Mouse (Mus musculus) right cerebral cortex, adult 18-20 months (tissue): ENCODE data around the gene Ttll12.

Experiments used
- DNase-seq: peaks from one replicate; pipeline ENCODE4 v3.0.0; 2022; ENCODE audit warnings: mixed read lengths

Ttll12 gene

DNA sequence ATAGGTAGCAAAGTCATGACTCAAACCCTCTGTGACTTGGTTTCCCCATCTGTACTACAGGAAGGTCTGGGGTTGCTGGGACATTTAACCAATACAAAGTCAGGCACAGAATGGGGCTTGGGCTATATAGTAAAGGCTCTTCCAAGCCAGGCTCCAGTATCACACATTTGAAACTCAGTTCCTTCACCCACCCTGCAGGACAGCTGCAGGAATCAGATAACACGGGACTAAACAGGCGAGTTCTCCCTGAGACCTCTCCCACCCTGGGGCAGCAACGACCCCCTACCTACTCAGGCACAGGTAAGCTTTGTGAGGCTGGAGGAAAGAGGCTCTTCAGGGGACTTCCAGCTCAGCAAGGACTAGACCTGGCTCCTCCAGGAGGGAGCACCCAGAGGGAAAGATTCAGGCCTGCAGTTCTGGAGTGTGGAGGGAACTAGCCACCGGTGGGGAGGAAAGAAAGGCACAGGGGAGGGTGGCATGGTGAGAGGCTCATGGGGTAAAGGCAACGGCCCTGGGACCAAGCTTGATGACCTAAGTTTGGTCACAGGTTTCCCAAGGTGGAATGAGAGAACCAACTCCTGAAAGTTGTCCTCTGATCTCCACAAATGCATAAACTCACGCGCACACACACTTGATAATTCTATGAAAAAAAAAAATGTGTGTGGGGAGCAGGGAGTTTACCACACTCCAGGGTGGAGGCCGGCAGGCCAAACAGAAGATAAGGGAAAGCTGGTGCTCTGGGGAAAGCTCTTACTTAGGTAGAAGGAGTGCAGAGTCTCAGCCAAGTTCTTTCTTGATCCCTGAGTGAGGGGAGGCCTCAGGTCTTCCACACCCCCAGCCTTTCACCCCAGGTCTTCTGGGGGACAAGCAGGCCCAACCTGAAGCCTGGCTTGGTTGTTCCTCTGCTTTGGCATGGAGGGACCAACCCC is 2.4 kb downstream of the Ttll12 start:
- DNase-seq = no peak

DNA sequence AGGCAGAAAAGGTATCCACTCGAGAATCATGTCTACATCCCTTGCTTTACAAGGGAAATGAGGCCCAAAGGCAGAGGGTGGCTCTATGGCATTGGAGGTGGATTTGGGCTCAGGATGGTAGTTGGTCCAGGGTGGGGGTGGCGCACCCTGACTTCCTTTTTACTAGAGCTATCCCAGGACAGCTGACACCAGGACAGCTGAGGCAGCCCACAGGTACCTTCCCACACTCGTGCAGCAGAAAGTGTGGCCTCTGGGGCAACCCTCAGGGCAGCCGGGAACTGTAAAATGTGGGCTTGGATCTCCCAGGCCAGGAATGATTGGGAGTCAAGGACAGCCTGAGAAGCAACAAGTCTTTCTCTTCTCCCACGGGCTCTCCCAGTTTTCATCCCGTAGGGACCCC is 3.2 kb downstream of the Ttll12 start:
- no peak for DNase-seq

DNA sequence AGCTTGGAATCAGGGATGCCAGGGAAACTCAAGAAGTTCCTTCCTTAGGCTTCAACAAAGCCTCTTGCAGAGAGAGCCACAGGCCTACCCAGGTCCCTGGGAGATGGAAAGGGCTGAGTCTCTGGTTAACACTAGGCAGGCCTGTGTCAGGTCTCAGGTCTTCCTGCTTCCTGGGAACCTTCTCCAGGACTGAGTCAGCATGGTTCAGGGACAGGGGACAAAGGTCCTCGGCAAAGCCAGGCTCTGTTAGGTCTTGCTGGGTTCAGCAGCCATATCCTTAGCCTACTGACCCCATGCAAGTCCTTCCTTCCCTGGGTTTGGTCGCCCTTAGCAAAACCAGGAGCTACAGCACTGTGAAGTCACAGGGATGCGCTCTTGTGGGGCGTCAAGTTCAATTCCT is 4.1 kb downstream of the Ttll12 start:
- no peak for DNase-seq

DNA sequence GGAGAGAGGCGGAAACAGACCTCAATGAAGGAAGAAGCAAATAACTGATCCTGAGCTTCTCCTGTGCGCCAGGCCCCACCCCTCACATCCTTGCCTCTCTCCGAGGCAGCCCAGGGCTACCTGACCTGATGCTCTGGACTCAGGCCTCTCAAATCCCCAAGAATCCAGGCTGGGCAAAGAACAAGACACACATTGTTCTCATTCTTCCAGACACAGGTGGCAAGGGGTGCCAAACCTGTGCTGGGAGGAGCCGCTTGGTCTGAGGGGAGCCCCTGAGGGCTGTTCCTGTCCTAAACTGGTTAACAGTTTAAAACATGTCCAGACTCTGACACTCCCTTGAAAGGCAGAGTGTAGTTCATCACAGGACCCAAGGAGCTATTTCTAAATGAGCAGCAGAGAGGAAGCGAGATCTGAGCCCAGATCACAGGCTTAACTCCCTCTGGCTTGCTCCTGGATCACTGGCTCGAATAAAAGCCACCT is 10.2 kb downstream of the Ttll12 start:
- DNase-seq = no peak

DNA sequence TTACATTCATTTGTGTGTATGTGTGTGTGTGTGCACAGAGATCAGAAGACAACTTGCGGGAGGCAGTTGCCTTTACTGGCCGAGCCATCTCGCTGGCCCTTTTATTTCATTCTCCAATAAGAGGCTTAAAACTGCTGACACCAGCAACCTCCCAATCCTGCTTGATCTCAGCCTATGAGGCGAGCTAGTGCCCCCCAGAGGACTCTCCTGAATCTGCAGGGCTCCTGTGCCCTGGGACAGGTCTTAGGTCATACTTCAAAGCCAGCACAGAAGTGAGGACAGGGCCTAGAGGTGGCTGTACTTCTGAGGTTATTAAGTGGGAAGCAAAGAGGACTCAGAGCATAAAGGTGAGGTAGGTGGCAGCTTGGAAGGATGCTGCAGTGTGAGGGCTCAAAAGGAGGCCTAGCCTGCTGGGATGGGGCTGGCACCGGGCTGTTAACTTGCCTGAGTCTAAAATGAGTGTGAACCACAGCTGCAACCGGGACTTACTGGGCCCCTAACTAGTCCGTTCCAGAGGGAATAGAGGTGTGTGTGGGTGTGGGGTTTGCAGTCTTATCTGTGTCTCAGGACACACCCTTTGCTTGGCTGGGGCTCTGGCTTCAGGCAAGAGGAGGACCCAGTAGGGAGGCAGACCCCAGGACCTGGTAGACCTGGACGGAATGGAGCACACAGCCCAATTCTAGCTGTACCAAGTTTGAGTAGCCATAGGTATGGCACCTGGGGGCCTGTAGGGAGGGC is 11.4 kb downstream of the Ttll12 start:
- no peak for DNase-seq

DNA sequence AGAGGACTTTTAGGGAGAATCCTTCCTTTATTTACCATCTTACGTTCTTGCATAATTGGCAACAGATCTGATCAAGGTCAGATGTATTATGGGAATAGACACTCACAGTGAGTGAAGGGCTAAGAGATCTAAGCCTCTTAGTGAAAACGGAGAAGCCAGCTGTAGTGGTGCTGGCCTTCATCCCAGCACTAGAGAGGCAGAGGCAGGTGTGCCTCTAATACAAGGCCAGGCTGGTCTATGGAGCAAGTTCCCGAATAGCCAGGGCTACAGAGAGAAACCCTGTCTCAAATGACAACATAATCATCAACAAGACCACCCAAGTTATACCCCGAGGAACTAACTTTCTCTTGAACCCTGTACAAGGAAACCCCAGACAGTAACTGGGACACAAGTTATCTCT is 12.0 kb downstream of the Ttll12 start:
- DNase-seq = no peak

DNA sequence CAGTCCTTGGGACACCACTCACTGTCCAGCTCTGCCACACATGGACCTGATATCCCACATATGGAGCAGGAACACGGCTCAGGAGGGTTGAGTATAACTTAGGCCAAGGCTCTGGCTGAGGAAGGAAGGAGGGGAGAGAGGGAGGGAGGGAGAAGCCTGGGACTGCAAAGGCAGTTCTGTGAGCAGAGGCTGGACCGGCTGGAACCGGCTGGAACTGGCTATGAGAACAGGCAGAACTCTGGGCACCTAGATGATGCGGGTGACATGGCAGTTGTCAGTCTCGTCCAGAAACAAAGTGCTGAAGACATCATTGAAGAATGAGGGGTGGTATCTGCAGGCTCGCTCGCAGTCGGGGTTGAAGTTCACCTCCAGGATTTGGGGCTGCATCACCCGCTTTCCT is 18.3 kb downstream of the Ttll12 start:
- DNase-seq = no peak

DNA sequence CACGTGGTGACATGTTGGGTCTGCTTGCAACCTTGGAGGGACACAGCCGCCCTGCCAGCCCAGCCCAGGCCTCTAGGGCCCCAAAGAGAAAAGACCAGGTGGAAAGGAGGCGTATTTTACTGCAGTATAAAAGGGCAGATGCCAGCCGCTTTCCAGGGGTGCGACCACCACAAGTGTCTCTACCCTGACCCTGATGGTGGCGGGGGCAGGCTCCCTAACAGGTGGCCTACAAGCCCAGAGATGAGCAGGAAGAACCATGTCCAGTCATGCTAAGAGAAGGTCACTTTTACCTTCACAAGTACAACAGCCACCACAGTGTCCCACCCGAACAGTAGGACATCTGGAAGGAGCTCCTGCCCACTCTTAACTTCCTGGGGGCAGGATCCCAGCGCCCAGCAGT is 19.4 kb downstream of the Ttll12 start:
- no peak for DNase-seq

DNA sequence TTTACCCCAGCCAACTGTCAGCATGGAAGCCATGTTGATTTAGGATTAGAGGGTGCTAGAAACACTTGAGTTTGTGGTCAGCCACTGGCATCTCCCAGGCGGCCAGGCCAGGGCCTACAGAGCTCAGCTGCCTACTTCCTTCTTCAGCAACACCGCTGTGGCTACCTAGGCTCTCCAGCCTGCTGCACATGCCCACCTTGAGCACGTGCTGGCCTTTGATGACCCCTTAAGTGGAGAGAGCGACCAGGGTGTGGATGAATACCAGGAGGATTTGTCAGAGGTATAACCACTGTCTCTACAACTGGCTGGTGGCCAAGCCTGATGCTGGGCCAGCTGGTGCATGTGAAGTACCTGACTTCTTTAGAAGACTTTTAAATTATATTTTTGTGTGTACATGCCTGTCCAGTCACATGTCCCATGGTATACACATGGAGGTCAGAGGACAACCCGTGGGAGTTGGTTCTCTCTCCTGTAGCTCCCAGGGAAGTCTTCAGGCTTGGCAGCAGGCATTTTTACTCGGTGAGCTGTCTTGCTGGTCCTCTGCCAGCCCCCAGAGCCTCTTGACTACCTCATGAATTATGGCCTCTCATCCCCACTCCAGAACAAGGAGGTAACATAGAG is 20.1 kb downstream of the Ttll12 start:
- no peak for DNase-seq

DNA sequence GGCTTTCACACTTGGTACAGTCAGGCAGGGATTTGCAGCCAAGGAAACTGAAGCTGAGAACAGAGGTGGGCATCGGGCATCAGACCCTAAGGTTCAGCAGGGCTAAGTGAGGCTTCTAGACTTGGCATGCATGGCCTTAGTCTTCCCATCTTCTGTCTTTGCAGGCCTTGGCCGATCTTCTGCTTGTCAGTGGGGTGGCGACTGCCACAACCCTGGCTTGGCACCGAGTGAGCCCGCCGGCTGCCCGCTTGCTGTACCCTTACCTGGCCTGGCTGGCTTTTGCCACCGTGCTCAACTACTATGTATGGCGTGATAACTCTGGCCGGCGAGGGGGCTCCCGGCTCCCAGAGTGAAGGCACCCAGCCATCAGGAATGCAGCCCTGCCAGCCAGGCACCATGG is 21.4 kb downstream of the Ttll12 start:
- DNase-seq = no peak

DNA sequence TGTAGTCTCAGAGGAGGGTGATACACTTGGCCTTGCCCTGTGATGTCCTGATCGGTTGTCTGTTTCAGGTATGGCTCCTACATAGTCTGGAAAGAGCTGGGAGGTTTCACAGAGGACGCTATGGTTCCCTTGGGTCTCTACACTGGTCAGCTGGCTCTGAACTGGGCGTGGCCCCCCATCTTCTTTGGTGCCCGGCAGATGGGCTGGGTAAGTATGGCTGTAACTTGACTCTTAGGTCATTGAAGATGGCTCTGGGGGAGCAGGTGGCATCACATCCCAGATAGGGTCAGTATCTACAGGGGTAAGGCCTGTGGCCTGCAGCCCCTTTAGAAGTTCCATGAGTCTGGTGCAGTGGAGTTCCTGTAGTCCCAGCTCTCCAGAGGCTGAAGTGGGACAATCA is 22.8 kb downstream of the Ttll12 start:
- DNase-seq = no peak

DNA sequence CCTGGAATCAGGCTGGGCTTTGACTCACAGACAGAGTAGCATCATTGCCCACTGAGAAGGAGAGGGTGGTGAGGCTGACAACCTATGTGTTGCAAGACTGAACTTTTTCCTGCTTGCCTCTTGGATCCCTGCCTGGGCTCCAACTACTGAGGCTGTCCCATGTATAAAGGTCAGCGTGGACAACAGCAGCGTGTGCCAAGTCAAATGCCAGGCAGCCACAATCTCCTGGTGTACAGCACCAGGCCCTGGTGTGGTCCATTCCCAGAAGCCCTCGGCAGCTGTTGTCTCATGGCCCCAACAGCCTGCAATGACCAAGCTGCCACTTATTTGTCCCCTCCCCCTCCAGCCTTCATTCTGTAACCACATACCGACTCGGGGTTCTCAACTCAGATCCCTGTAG is 23.3 kb downstream of the Ttll12 start:
- DNase-seq = no peak

DNA sequence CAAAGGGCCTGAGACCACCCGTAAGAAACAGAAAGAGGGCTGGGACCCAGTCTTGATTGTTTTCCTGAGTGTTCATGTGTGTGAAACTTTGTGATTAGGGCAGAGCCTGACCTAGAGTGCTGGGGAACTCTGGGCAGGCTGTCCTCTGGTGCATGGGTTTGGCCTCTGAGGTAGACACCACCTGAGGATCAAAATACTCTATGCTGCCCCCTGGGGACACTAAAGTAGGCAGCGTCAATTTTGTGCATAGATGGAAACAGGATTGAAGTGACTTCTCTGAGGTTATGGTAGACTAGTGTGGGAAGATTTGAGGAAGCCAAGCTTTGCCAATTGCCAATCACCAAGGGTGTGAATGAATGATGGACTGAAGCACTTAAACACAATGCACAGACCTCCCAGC is 24.3 kb downstream of the Ttll12 start:
- no peak for DNase-seq

DNA sequence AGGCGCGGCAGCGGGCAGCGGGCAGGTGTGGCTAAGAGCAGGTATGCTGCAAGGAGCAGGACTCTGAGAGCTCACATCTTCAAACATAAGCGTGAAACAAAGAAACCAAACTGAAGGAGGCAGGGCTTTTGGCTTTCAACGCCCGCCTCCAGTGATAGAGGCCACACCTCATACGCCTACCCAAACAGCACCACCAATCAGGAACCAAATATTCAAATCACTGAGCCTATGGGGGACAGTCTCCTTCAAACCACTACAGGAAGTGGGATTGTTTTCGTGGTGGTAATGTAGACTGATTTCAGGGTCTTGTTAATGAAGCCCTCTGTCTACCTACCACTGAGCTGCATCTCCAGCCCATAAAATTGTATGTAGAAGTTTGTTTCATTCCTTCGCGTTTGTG is 25.3 kb downstream of the Ttll12 start:
- DNase-seq = no peak

DNA sequence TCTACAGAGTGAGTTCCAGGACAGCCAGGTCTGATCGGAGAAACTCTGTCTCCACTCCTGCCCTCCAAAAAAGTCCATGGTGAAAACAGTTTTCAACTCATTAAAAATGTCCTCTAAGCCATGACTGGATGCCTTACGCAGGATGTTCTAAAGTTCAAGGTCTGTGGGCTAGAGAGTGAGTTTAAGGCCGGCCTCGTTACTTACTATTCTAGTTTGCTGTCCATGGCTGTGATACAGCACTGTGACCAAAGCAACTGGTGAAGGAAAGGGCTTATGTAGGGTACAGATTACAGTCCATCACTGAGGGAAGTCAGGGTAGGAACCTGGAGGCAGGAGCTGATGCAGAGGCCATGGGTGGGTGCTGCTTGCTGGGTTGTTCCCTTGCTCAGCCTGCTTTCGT is 26.4 kb downstream of the Ttll12 start:
- DNase-seq = no peak

DNA sequence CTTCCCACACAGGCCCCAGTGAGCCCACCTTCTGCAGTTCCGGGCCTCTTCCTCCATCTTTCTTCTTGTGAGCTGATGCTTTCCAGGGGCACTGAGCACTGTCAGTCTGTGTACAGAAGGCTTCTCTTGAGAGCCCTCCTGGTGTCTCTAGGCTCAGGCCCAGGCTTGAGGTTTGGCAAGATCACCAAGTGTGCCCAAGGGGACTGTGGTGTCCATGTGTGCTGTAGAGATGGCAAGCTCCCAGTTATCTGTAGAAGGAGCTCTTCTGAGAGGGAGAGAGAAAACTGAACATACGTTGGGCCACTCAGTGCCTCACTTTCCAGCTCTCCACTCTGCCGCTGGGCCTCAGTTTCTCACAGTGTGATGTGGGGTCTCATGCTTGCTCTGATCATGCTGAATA is 27.2 kb downstream of the Ttll12 start:
- no peak for DNase-seq

DNA sequence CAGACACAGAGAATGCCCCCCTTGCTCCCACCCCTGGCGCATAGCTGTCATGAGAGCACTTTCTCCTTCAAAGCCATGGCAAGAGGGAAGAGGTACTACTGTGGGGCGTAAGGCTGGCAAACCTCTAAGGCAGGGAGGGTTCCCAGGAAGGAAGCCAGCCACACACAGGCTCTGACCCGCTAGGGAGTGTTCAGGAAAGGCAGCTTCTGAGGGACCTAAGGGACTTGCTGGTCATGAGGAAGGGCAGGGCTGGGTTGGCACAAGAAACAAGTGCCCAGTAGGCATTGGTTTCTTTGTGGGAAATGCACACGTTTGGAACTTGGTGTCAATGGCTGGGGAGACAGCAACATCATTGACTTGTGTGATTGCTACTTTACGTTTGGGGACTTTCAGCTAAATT is 29.0 kb downstream of the Ttll12 start:
- DNase-seq = no peak

DNA sequence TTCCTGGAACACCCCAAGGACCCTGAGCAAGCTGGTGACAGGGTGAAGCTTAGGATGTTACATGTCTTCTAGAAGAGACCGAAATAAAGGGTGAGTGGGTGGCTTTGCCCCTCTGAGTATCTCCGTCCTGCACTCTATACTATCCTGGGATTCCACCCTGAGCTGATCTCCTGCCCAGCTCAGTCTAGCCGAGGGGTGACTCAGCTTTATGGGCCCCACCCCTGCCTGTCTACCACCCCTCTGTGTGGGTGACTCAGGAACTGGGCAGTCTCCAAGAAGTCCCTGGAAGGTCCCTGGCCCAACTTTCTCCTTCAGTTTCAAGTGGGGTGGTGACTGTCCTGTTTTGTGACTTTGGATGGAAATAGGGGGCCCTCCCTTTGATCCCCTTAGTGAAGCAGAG is 29.5 kb downstream of the Ttll12 start:
- DNase-seq = no peak

DNA sequence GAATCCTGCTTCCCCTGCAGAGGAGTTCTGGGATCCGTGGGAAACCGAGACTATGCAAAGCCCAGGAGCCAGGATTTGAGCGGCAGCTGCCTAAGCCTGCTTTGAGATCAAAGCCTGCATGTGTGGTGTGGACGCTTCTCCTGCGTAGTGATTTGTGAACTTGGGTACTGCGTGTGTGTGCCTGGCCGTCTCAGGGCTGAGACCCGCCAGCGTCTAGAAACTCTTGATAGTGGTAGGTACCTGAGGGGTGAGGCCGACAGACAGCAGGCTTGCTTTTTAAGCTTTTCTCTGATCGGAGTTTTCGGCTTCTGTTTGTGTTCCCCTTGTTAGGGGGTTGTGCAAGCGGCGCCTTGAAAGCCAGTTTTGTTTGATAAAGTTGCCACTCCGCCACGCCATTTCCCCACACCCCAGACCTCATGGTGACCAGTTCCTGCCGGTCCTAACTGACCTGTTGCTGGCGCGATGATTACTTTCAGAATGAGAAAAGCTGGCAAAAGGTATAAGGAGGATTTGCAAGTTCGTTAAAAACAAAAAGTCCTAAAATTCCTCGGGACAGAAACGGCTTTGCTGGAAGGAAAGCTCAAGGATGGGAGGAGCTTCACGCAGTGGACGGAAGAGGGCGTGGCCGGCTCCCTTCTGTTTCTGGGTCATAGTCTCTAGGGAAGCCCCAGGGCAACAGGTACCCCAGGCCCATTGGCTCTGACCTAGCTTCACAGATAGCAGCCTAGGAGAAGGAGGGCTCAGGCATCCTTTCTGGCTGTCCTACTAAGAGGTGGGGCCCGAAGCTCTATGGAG is 30.9 kb downstream of the Ttll12 start:
- DNase-seq = no peak

DNA sequence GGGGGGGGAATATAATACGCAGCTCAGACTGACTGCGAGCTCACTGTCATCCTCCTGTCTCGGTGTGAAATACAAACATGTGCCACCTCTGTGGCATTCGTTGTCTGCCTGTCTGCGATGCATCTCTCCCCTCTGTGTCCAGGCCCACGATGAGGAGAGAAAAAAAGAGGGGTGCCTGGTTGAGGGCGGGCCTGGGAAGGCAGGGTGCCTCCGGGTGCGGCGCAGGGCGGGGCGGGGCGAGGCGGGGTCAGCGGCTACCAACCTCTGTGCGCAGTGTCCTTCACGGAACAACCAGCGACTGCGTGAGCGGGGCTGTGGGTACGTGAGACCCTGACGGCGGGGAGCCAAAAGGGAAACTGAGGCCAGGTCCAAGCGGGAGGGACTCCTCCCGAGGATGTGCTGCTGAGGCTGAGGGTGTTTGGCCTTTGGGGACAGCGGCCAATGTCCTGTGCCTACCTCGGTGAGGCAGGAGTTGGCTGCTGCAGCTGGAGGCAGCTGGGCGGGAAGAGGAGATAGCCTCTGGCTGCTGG is 31.6 kb downstream of the Ttll12 start, which contains the start of the genes Tspo and Mcat:
TSS of gene Tspo (plus strand) at position 266 of the 530 bp plus-strand sequence.
TSS of gene Mcat (minus strand) at position 461 of the 530 bp plus-strand sequence.
- no peak for DNase-seq

DNA sequence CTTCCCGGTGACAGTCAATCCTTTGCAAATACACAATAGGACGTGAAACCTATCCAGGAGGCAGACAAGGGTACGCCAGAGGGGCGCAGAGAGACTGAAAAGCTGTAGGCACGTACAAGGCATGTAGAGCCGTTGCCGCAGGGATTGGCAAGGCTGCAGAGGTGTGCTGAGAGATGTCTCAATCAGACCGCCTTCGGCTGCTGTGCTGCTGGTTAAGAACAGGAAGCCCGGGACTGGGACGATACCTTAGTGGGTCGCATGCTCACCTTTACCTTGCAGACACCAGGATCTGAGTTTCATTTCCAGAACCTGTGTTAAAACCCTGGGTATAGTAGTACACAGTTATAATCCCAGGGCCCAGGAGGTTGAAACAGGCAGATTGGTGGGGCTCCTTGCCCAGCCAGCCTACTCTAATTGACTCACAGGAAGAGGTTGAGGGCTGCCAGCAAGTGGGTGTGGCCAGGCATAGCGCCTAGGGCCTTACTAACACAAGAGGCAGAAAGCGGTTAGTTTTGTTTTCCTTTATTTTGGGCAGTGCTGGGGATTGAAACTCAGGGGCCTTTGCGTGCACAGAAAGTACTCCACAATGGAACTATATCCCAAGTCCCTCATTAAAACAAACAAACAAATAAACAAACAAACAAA is 32.2 kb downstream of the Ttll12 start:
- DNase-seq = peak; percentile 67

DNA sequence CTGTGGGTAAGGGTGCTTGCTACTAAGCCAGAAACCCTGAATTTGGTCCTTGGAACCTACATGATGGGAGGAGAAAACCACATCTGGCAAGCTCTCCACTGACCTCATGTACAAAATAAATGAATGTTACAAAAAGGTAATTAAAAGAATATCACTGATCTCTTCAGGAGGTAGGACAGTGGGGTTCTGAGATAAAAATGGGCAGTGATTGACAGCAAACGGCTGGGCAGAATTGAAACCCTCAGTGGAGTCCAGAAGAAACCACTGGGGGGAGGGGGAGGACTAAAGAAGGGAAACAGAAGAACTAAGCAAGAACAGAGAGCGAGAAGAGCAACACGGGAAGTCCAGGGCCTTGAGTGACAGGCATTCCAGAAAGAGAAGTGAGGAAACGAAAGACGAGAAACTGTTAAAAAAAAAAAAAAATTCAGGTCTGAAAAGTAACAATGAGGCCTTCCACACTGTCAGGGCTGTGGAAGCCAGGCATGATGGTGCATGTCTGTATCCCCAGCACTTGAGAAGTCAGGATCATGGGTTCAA is 33.9 kb downstream of the Ttll12 start:
- no peak for DNase-seq
